Comparison of ENCODE assay signal across 9 mouse cellular contexts in genomic region chr8:94567159-94567849, GRCm38 (mm10). TPM values are rescaled to one million over a fixed set of nuclear protein-coding genes. Genes with fewer than 3 reads are reported as not detected.
A peak's percentile ranks its signal among the peaks of the same experiment; 100 is the strongest.
DNase-seq lines count a peak whose midpoint lies in the region; ATAC-seq and TF ChIP-seq lines count a peak whose summit lies in the region.
"Had no signal": no experiment of that assay in that cellular context is flagged by ENCODE, and none has a peak within 500 bp of the region (broad histone marks: within the 10 kb centered on the region; RNA-seq: fewer than 3 reads in every experiment).

No protein-coding gene starts in this region.

- peak overlapping the region; percentile 11; the same call in 1 of the 2 replicates for H3K9ac ChIP-seq in forebrain, embryonic 16.5 days (replicated peaks; ENCODE audit: low read depth, low read length)
- 0 out of 2 replicates have a peak overlapping the region, but pooled peaks have one; percentile 3 for H3K9ac ChIP-seq in midbrain, embryonic 13.5 days (replicated peaks)
- H3K9ac ChIP-seq: liver, embryonic 15.5 days had no signal

- WGBS in forebrain, embryonic 16.5 days, result 37% methylated on average over 8 of the region's 8 CpGs
- WGBS in midbrain, embryonic 13.5 days, result 27% methylated on average over 8 of the region's 8 CpGs

- no peak for TF ChIP-seq CTCF in testis, adult 2 months (IDR thresholded peaks at IDR 0.05; ENCODE audit: control insufficient read depth, insufficient read depth, insufficient replicate concordance, low read depth, low read length)

- no peaks in the 10 kb centered on the region for H3K9me3 ChIP-seq in forebrain, embryonic 16.5 days (ENCODE audit: control insufficient read depth, low read length)
- no peaks in the 10 kb centered on the region for H3K9me3 ChIP-seq in midbrain, embryonic 13.5 days
- H3K9me3 ChIP-seq: liver, embryonic 15.5 days had no signal

- no peaks in the 10 kb centered on the region for H3K36me3 ChIP-seq in testis, adult 2 months (ENCODE audit: control insufficient read depth, insufficient read depth, low read length)
- no peaks in the 10 kb centered on the region for H3K36me3 ChIP-seq in forebrain, embryonic 16.5 days (ENCODE audit: control insufficient read depth, insufficient read depth)
- H3K36me3 ChIP-seq in midbrain, embryonic 13.5 days, result no peaks in the 10 kb centered on the region
- H3K36me3 ChIP-seq: liver, embryonic 15.5 days had no signal

- TF ChIP-seq POLR2A in testis, adult 2 months (IDR thresholded peaks at IDR 0.05; ENCODE audit: control insufficient read depth, low read depth, low read length), result no peak

- H3K4me3 ChIP-seq in testis, adult 2 months (ENCODE audit: control insufficient read depth, low read depth, low read length), result peak overlapping the region; percentile 69
- no peak overlapping the region for H3K4me3 ChIP-seq in forebrain, embryonic 16.5 days (replicated peaks; ENCODE audit: low read length)
- peak overlapping the region; percentile 8; the same call in 1 of the 2 replicates for H3K4me3 ChIP-seq in midbrain, embryonic 13.5 days (replicated peaks)
- H3K4me3 ChIP-seq: liver, embryonic 15.5 days had no signal

- no peaks in the 10 kb centered on the region; the same call in none of the 2 replicates for H3K4me1 ChIP-seq in testis, adult 2 months (ENCODE audit: control insufficient read depth, insufficient read depth, low read length)
- peaks cover 23% of the 10 kb centered on the region for H3K4me1 ChIP-seq in forebrain, embryonic 16.5 days (replicated peaks; ENCODE audit: control insufficient read depth, insufficient read depth, low read length)
- H3K4me1 ChIP-seq in midbrain, embryonic 13.5 days (replicated peaks), result peaks cover 37% of the 10 kb centered on the region
- H3K4me1 ChIP-seq: liver, embryonic 15.5 days had no signal

- peak; percentile 92 for ATAC-seq in forebrain, embryonic 16.5 days
- peak; percentile 98 for ATAC-seq in midbrain, embryonic 13.5 days

- H3K27me3 ChIP-seq in testis, adult 2 months (ENCODE audit: control insufficient read depth, insufficient read depth, low read length), result no peaks in the 10 kb centered on the region
- no peaks in the 10 kb centered on the region for H3K27me3 ChIP-seq in forebrain, embryonic 16.5 days (replicated peaks; ENCODE audit: control insufficient read depth, insufficient read depth, low read length)
- peaks cover 12% of the 10 kb centered on the region for H3K27me3 ChIP-seq in midbrain, embryonic 13.5 days
- H3K27me3 ChIP-seq: liver, embryonic 15.5 days had no signal

- no peak for DNase-seq in testis, postnatal 10 days (ENCODE audit: low spot score)
- DNase-seq in spleen, postnatal 36 days (ENCODE audit: low spot score in 2 of 2), result no peak
- DNase-seq in heart, postnatal 10 days, result no peak
- DNase-seq in right cerebral cortex, postnatal 25 days, result no peak
- DNase-seq: kidney, postnatal 10 days had no signal

- intact Hi-C loops in heart, postnatal 10 days (cut with DNase I), result no loop called here

- no peak overlapping the region for H3K27ac ChIP-seq in testis, adult 2 months (ENCODE audit: control insufficient read depth, insufficient read depth, low read depth, low read length)
- H3K27ac ChIP-seq in forebrain, embryonic 16.5 days (ENCODE audit: low read length), result peak overlapping the region; percentile 82
- H3K27ac ChIP-seq in midbrain, embryonic 13.5 days, result peak overlapping the region; percentile 87
- H3K27ac ChIP-seq: liver, embryonic 15.5 days had no signal

- peak overlapping the region; percentile 32 for H3K4me2 ChIP-seq in forebrain, embryonic 16.5 days (ENCODE audit: low read length)
- H3K4me2 ChIP-seq in midbrain, embryonic 13.5 days (replicated peaks), result peak overlapping the region; percentile 42
- H3K4me2 ChIP-seq: liver, embryonic 15.5 days had no signal

RNA-seq across cellular contexts. Expression of gene Rspry1, which starts 34.4 kb away (rescaled TPM):
- polyA plus RNA-seq in testis, adult 2 months (2012; rRNA removed), result 20.3 and 24.1 TPM in 2 replicates
- 50.8 and 54.5 TPM in 2 replicates for polyA plus RNA-seq in forebrain, embryonic 16.5 days (2015; fragmentation: Nextera tagmentation; extraction: Ambion mirVana)
- polyA plus RNA-seq in midbrain, embryonic 13.5 days (2015; fragmentation: Nextera tagmentation; extraction: Ambion mirVana), result 56.6 and 57.3 TPM in 2 replicates
- total RNA-seq in heart, postnatal 10 days (2021), result 10 to 100 TPM; 14.5 to 16.1 TPM

RNA-seq across cellular contexts. Expression of gene Fam192a, which starts 34.5 kb away (rescaled TPM):
- polyA plus RNA-seq in testis, adult 2 months (2012; rRNA removed), result 25.1 TPM in 2 replicates
- polyA plus RNA-seq in forebrain, embryonic 16.5 days (2015; fragmentation: Nextera tagmentation; extraction: Ambion mirVana), result 105 and 115 TPM in 2 replicates
- polyA plus RNA-seq in midbrain, embryonic 13.5 days (2015; fragmentation: Nextera tagmentation; extraction: Ambion mirVana), result 96.4 and 106 TPM in 2 replicates
- total RNA-seq in heart, postnatal 10 days (2021), result 10 to 100 TPM; 20.9 to 27.0 TPM

RNA-seq across cellular contexts. Expression of gene Cpne2, which starts 34.5 kb away (rescaled TPM):
- 3.1 and 4.2 TPM in 2 replicates for polyA plus RNA-seq in testis, adult 2 months (2012; rRNA removed)
- 21.1 and 29.2 TPM in 2 replicates for polyA plus RNA-seq in forebrain, embryonic 16.5 days (2015; fragmentation: Nextera tagmentation; extraction: Ambion mirVana)
- 9.8 and 12.3 TPM in 2 replicates for polyA plus RNA-seq in midbrain, embryonic 13.5 days (2015; fragmentation: Nextera tagmentation; extraction: Ambion mirVana)
- 1 to 10 TPM; 6.3 to 7.0 TPM for total RNA-seq in heart, postnatal 10 days (2021)
